Mouse (Mus musculus): ENCODE data around the gene Ncbp3. TPM values are rescaled to one million over a fixed set of nuclear protein-coding genes. Genes with fewer than 3 reads are reported as not detected.

Ncbp3 gene
- 1 to 10 TPM; 7.6 to 7.8 TPM for total RNA-seq (2021)
- long read RNA-seq, experiment 1, full-length matches to known transcripts, result 15 of 16 reads
- long read RNA-seq, experiment 1, partial matches to known transcripts, result 1 of 16 reads
- long read RNA-seq, experiment 1, other reads (novel, unspliced or antisense), result 0 of 16 reads
- long read RNA-seq, experiment 2, full-length matches to known transcripts, result 10 of 10 reads
- long read RNA-seq, experiment 2, partial matches to known transcripts, result 0 of 10 reads
- long read RNA-seq, experiment 2, other reads (novel, unspliced or antisense), result 0 of 10 reads

GRCm38 (mm10) chr11:73047542-73047996, at the start of gene Ncbp3:
Ncbp3 (plus strand) TSS chr11:73047783.
- intact Hi-C loops (cut with DNase I), result loop anchor here (10.0 kb wide), 1 partner anchor 1327 kb away; no protein-coding TSS in a partner anchor
- DNase-seq, result peak; percentile 95 to 97

- intact Hi-C loops (cut with DNase I), result no loop called here
- peak; percentile 19 to 42 for DNase-seq
These were observed 48.8 kb upstream of the Ncbp3 start, which contains the start of gene P2rx1 for GRCm38 (mm10) chr11:72998771-72999170. P2rx1 (plus strand) TSS chr11:72999103.

GRCm38 (mm10) chr11:73001029-73001428, 46.6 kb upstream of the Ncbp3 start:
- peak; percentile 79 to 84 for DNase-seq
- intact Hi-C loops (cut with DNase I), result loop anchor here (1.0 kb wide), 1 partner anchor 75 kb away; no protein-coding TSS in a partner anchor

- intact Hi-C loops (cut with DNase I), result loop anchor here (1.0 to 5.0 kb wide), 4 partner anchors 33 to 1366 kb away; no protein-coding TSS in a partner anchor
- peak; percentile 56 to 68 for DNase-seq
These were observed 41.2 kb upstream of the Ncbp3 start for GRCm38 (mm10) chr11:73006377-73006776.

- DNase-seq, result no peak
- intact Hi-C loops (cut with DNase I), result loop anchor here (2.0 to 5.0 kb wide), 3 partner anchors 42 to 1365 kb away; no protein-coding TSS in a partner anchor
These were observed 40.5 kb upstream of the Ncbp3 start for GRCm38 (mm10) chr11:73007113-73007512.

GRCm38 (mm10) chr11:73007698-73008481, 39.7 kb upstream of the Ncbp3 start:
- intact Hi-C loops (cut with DNase I), result loop anchor here (1.0 to 5.0 kb wide), 4 partner anchors 18 to 1364 kb away; no protein-coding TSS in a partner anchor
- peak; percentile 69 to 79 for DNase-seq

GRCm38 (mm10) chr11:73008826-73009225, 38.8 kb upstream of the Ncbp3 start:
- intact Hi-C loops (cut with DNase I), result loop anchor here (1.0 to 5.0 kb wide), 2 partner anchors 17 to 1363 kb away; no protein-coding TSS in a partner anchor
- no peak for DNase-seq

GRCm38 (mm10) chr11:73009531-73010274, 37.9 kb upstream of the Ncbp3 start:
- intact Hi-C loops (cut with DNase I), result loop anchor here (5.0 kb wide), 1 partner anchor 1363 kb away; no protein-coding TSS in a partner anchor
- no peak for DNase-seq

GRCm38 (mm10) chr11:73013981-73014380, 33.6 kb upstream of the Ncbp3 start:
- intact Hi-C loops (cut with DNase I), result no loop called here
- no peak for DNase-seq

GRCm38 (mm10) chr11:73014831-73015344, 32.7 kb upstream of the Ncbp3 start:
- no peak for DNase-seq
- intact Hi-C loops (cut with DNase I), result no loop called here

- peak; percentile 61 to 62 for DNase-seq
- intact Hi-C loops (cut with DNase I), result no loop called here
These were observed 32.0 kb upstream of the Ncbp3 start for GRCm38 (mm10) chr11:73015391-73016102.

- DNase-seq, result no peak
- intact Hi-C loops (cut with DNase I), result no loop called here
These were observed 31.5 kb upstream of the Ncbp3 start for GRCm38 (mm10) chr11:73016103-73016420.

GRCm38 (mm10) chr11:73018471-73019146, 29.0 kb upstream of the Ncbp3 start, which contains the start of gene Camkk1:
Camkk1 (plus strand) TSS chr11:73019008.
- DNase-seq, result peak; percentile 92 to 95
- intact Hi-C loops (cut with DNase I), result no loop called here

- peak; percentile 33 to 45 for DNase-seq
- intact Hi-C loops (cut with DNase I), result no loop called here
These were observed 28.3 kb upstream of the Ncbp3 start for GRCm38 (mm10) chr11:73019147-73019795.

- no peak for DNase-seq
- intact Hi-C loops (cut with DNase I), result no loop called here
These were observed 26.4 kb upstream of the Ncbp3 start for GRCm38 (mm10) chr11:73020953-73021800.

GRCm38 (mm10) chr11:73023099-73023498, 24.5 kb upstream of the Ncbp3 start:
- DNase-seq, result peak; percentile 68 to 74
- intact Hi-C loops (cut with DNase I), result no loop called here

- DNase-seq, result no peak
- intact Hi-C loops (cut with DNase I), result no loop called here
These were observed 23.8 kb upstream of the Ncbp3 start for GRCm38 (mm10) chr11:73023827-73024226.

All from heart, postnatal 14 days (tissue).